Mouse (Mus musculus) erythroblast, embryonic 14.5 days (primary cell): ENCODE results near the gene Ddost.

Experiments
- GATA1 ChIP-seq: IDR thresholded peaks from 2 replicates; pipeline ENCODE4 v1.6.1; 2012; ENCODE audit warnings: low read length, inconsistent platforms, mixed read lengths
- TAL1 ChIP-seq: IDR thresholded peaks from 3 replicates; pipeline ENCODE4 v1.6.1; 2012; ENCODE audit warnings: low read length, inconsistent platforms, mixed read lengths

DNA sequence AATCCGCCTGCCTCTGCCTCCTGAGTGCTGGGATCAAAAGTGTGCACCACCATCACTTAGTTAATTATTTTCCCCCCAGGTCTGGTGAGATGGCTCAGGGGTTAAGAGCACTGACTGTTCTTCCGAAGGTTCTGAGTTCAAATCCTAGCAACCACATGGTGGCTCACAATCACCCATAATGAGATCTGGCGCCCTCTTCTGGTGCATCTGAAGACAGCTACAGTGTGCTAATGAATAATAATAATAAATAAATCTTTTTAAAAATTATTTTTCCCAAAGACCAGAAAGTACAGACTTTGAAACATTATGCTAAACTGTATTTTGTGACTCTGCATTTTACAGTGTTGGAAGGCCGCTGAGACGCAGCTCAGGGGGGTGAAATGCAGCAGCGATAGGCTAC is 31.1 kb downstream of the Ddost start:
- no peak for TF ChIP-seq TAL1
- no peak for TF ChIP-seq GATA1
